Mouse (Mus musculus): ENCODE results near the gene 2010300C02Rik. TPM values are rescaled to one million over a fixed set of nuclear protein-coding genes. Genes with fewer than 3 reads are reported as not detected.

The 2010300C02Rik gene
- polyA plus RNA-seq, 1 experiment from 2014 or later, result 12.6 TPM

GRCm38 (mm10) chr1:37631456-37631855, 88.4 kb downstream of the 2010300C02Rik start:
- Histone ChIP-seq H3K4me1 (replicated peaks; ENCODE audit: control insufficient read depth, insufficient read depth, low read length) (no peaks in the 10 kb centered on the region), H3K27ac (ENCODE audit: low read depth) (no peak overlapping the region), H3K4me3 (ENCODE audit: low read depth, low read length) (no peak overlapping the region), H3K9me3 (ENCODE audit: control insufficient read depth, low read length) (no peaks in the 10 kb centered on the region), H3K9ac (ENCODE audit: low read length) (no peak overlapping the region), H3K27me3 (replicated peaks; ENCODE audit: control insufficient read depth, insufficient read depth, low read length) (no peaks in the 10 kb centered on the region), H3K36me3 (ENCODE audit: control insufficient read depth, insufficient read depth, low read length) (no peaks in the 10 kb centered on the region), H3K4me2 (ENCODE audit: low read length) (no peak overlapping the region)
- 84% methylated on average over 6 of the region's 6 CpGs for WGBS
- no peak for ATAC-seq (replicated peaks; ENCODE audit: low FRiP score, low TSS enrichment, low read depth)
- DNase-seq (ENCODE audit: low spot score), result no peak

GRCm38 (mm10) chr1:37630412-37631210, 89.3 kb downstream of the 2010300C02Rik start:
- Histone ChIP-seq H3K36me3 (ENCODE audit: control insufficient read depth, insufficient read depth, low read length) (no peaks in the 10 kb centered on the region), H3K4me1 (replicated peaks; ENCODE audit: control insufficient read depth, insufficient read depth, low read length) (no peaks in the 10 kb centered on the region), H3K4me2 (ENCODE audit: low read length) (no peak overlapping the region), H3K9me3 (ENCODE audit: control insufficient read depth, low read length) (no peaks in the 10 kb centered on the region), H3K27ac (ENCODE audit: low read depth) (no peak overlapping the region), H3K27me3 (replicated peaks; ENCODE audit: control insufficient read depth, insufficient read depth, low read length) (no peaks in the 10 kb centered on the region), H3K9ac (ENCODE audit: low read length) (no peak overlapping the region), H3K4me3 (ENCODE audit: low read depth, low read length) (no peak overlapping the region)
- whole genome bisulfite sequencing, result 77% methylated on average over 10 of the region's 10 CpGs
- no peak for DNase-seq (ENCODE audit: low spot score)
- ATAC-seq (replicated peaks; ENCODE audit: low FRiP score, low TSS enrichment, low read depth), result no peak

GRCm38 (mm10) chr1:37629876-37630275, 90.0 kb downstream of the 2010300C02Rik start:
- ATAC-seq (replicated peaks; ENCODE audit: low FRiP score, low TSS enrichment, low read depth) (no peak), DNase-seq (ENCODE audit: low spot score) (no peak)
- 93% methylated on average over 5 of the region's 5 CpGs for WGBS
- H3K9ac ChIP-seq (ENCODE audit: low read length), result no peak overlapping the region
- no peaks in the 10 kb centered on the region for H3K36me3 ChIP-seq (ENCODE audit: control insufficient read depth, insufficient read depth, low read length)
- H3K4me2 ChIP-seq (ENCODE audit: low read length), result no peak overlapping the region
- H3K27me3 ChIP-seq (replicated peaks; ENCODE audit: control insufficient read depth, insufficient read depth, low read length), result no peaks in the 10 kb centered on the region
- no peaks in the 10 kb centered on the region for H3K4me1 ChIP-seq (replicated peaks; ENCODE audit: control insufficient read depth, insufficient read depth, low read length)
- no peak overlapping the region for H3K4me3 ChIP-seq (ENCODE audit: low read depth, low read length)
- no peak overlapping the region for H3K27ac ChIP-seq (ENCODE audit: low read depth)
- H3K9me3 ChIP-seq (ENCODE audit: control insufficient read depth, low read length), result no peaks in the 10 kb centered on the region

- no peaks in the 10 kb centered on the region for H3K27me3 ChIP-seq (replicated peaks; ENCODE audit: control insufficient read depth, insufficient read depth, low read length)
- no peaks in the 10 kb centered on the region for H3K36me3 ChIP-seq (ENCODE audit: control insufficient read depth, insufficient read depth, low read length)
- WGBS, result 55% methylated on average over 6 of the region's 6 CpGs
- no peak overlapping the region for H3K9ac ChIP-seq (ENCODE audit: low read length)
- H3K4me1 ChIP-seq (replicated peaks; ENCODE audit: control insufficient read depth, insufficient read depth, low read length), result no peaks in the 10 kb centered on the region
- H3K9me3 ChIP-seq (ENCODE audit: control insufficient read depth, low read length), result no peaks in the 10 kb centered on the region
- no peak overlapping the region for H3K27ac ChIP-seq (ENCODE audit: low read depth)
- no peak for ATAC-seq (replicated peaks; ENCODE audit: low FRiP score, low TSS enrichment, low read depth)
- no peak overlapping the region for H3K4me2 ChIP-seq (ENCODE audit: low read length)
- no peak for DNase-seq (ENCODE audit: low spot score)
- H3K4me3 ChIP-seq (ENCODE audit: low read depth, low read length), result no peak overlapping the region
Measured at GRCm38 (mm10) chr1:37628749-37629148, 91.1 kb downstream of the 2010300C02Rik start.

GRCm38 (mm10) chr1:37624185-37624584, 95.7 kb downstream of the 2010300C02Rik start:
- 91% methylated on average over 17 of the region's 17 CpGs for WGBS
- Histone ChIP-seq H3K9ac (ENCODE audit: low read length) (no peak overlapping the region), H3K4me2 (ENCODE audit: low read length) (no peak overlapping the region), H3K36me3 (ENCODE audit: control insufficient read depth, insufficient read depth, low read length) (no peaks in the 10 kb centered on the region), H3K4me1 (replicated peaks; ENCODE audit: control insufficient read depth, insufficient read depth, low read length) (0 out of 2 replicates have a peak, but pooled peaks cover 3% of the 10 kb centered on the region), H3K4me3 (ENCODE audit: low read depth, low read length) (no peak overlapping the region), H3K27me3 (replicated peaks; ENCODE audit: control insufficient read depth, insufficient read depth, low read length) (no peaks in the 10 kb centered on the region), H3K27ac (ENCODE audit: low read depth) (no peak overlapping the region), H3K9me3 (ENCODE audit: control insufficient read depth, low read length) (no peaks in the 10 kb centered on the region)
- ATAC-seq (replicated peaks; ENCODE audit: low FRiP score, low TSS enrichment, low read depth) (no peak), DNase-seq (ENCODE audit: low spot score) (no peak)

GRCm38 (mm10) chr1:37622049-37622448, 97.8 kb downstream of the 2010300C02Rik start:
- 78% methylated on average over 6 of the region's 6 CpGs for WGBS

GRCm38 (mm10) chr1:37619542-37619941, 100.3 kb downstream of the 2010300C02Rik start:
- no peak overlapping the region for H3K4me2 ChIP-seq (ENCODE audit: low read length)
- peaks cover 46% of the 10 kb centered on the region for H3K4me1 ChIP-seq (replicated peaks; ENCODE audit: control insufficient read depth, insufficient read depth, low read length)
- H3K9me3 ChIP-seq (ENCODE audit: control insufficient read depth, low read length), result no peaks in the 10 kb centered on the region
- ATAC-seq (replicated peaks; ENCODE audit: low FRiP score, low TSS enrichment, low read depth) (no peak), DNase-seq (ENCODE audit: low spot score) (no peak)
- no peak overlapping the region for H3K4me3 ChIP-seq (ENCODE audit: low read depth, low read length)
- H3K27ac ChIP-seq (ENCODE audit: low read depth), result no peak overlapping the region
- no peaks in the 10 kb centered on the region for H3K36me3 ChIP-seq (ENCODE audit: control insufficient read depth, insufficient read depth, low read length)
- H3K27me3 ChIP-seq (replicated peaks; ENCODE audit: control insufficient read depth, insufficient read depth, low read length), result no peaks in the 10 kb centered on the region
- 70% methylated on average over 1 of the region's 1 CpGs for WGBS
- no peak overlapping the region for H3K9ac ChIP-seq (ENCODE audit: low read length)

More at GRCm38 (mm10) chr1:37622049-37622448, 97.8 kb downstream of the 2010300C02Rik start:
- ATAC-seq (replicated peaks; ENCODE audit: low FRiP score, low TSS enrichment, low read depth) (no peak), DNase-seq (ENCODE audit: low spot score) (no peak)
- H3K4me1 ChIP-seq (replicated peaks; ENCODE audit: control insufficient read depth, insufficient read depth, low read length), result peaks cover 22% of the 10 kb centered on the region
- H3K9ac ChIP-seq (ENCODE audit: low read length), result no peak overlapping the region
- H3K9me3 ChIP-seq (ENCODE audit: control insufficient read depth, low read length), result no peaks in the 10 kb centered on the region
- no peaks in the 10 kb centered on the region for H3K27me3 ChIP-seq (replicated peaks; ENCODE audit: control insufficient read depth, insufficient read depth, low read length)
- no peak overlapping the region for H3K27ac ChIP-seq (ENCODE audit: low read depth)
- no peak overlapping the region for H3K4me2 ChIP-seq (ENCODE audit: low read length)
- H3K4me3 ChIP-seq (ENCODE audit: low read depth, low read length), result no peak overlapping the region
- no peaks in the 10 kb centered on the region for H3K36me3 ChIP-seq (ENCODE audit: control insufficient read depth, insufficient read depth, low read length)

GRCm38 (mm10) chr1:37617047-37617446, 102.8 kb downstream of the 2010300C02Rik start:
- no peaks in the 10 kb centered on the region for H3K36me3 ChIP-seq (ENCODE audit: control insufficient read depth, insufficient read depth, low read length)
- H3K27ac ChIP-seq (ENCODE audit: low read depth), result peak overlapping the region; percentile 71
- DNase-seq (ENCODE audit: low spot score), result no peak
- peaks cover 58% of the 10 kb centered on the region for H3K4me1 ChIP-seq (replicated peaks; ENCODE audit: control insufficient read depth, insufficient read depth, low read length)
- WGBS, result 67% methylated on average over 5 of the region's 5 CpGs
- no peak overlapping the region for H3K9ac ChIP-seq (ENCODE audit: low read length)
- ATAC-seq (replicated peaks; ENCODE audit: low FRiP score, low TSS enrichment, low read depth), result peak; percentile 18; the same call in 1 of the 2 replicates
- no peak overlapping the region for H3K4me3 ChIP-seq (ENCODE audit: low read depth, low read length)
- H3K27me3 ChIP-seq (replicated peaks; ENCODE audit: control insufficient read depth, insufficient read depth, low read length), result no peaks in the 10 kb centered on the region
- H3K9me3 ChIP-seq (ENCODE audit: control insufficient read depth, low read length), result no peaks in the 10 kb centered on the region
- no peak overlapping the region for H3K4me2 ChIP-seq (ENCODE audit: low read length)

- DNase-seq (ENCODE audit: low spot score), result no peak
- Histone ChIP-seq H3K9ac (ENCODE audit: low read length) (no peak overlapping the region), H3K4me2 (ENCODE audit: low read length) (no peak overlapping the region)
Measured at GRCm38 (mm10) chr1:37616569-37616968, 103.3 kb downstream of the 2010300C02Rik start.

More at GRCm38 (mm10) chr1:37616569-37616968, 103.3 kb downstream of the 2010300C02Rik start:
- Histone ChIP-seq H3K27me3 (replicated peaks; ENCODE audit: control insufficient read depth, insufficient read depth, low read length) (no peaks in the 10 kb centered on the region), H3K36me3 (ENCODE audit: control insufficient read depth, insufficient read depth, low read length) (no peaks in the 10 kb centered on the region), H3K4me1 (replicated peaks; ENCODE audit: control insufficient read depth, insufficient read depth, low read length) (peaks cover 62% of the 10 kb centered on the region), H3K27ac (ENCODE audit: low read depth) (peak overlapping the region; percentile 71), H3K9me3 (ENCODE audit: control insufficient read depth, low read length) (no peaks in the 10 kb centered on the region), H3K4me3 (ENCODE audit: low read depth, low read length) (no peak overlapping the region)
- peak; percentile 47 for ATAC-seq (replicated peaks; ENCODE audit: low FRiP score, low TSS enrichment, low read depth)
- 17% methylated on average over 4 of the region's 4 CpGs for WGBS
